Mouse (Mus musculus): Measurements from ENCODE around the gene Oscp1.

GRCm38 (mm10) chr4:126113943-126114342 is 55.6 kb downstream of the Oscp1 start:
- no peak for TF ChIP-seq CEBPB (IDR thresholded peaks at IDR 0.05; ENCODE audit: low read depth)
- TF ChIP-seq CTCF (IDR thresholded peaks at IDR 0.05; ENCODE audit: control insufficient read depth, insufficient read depth, insufficient read length): peak; percentile 24
- no peak for TF ChIP-seq MAX (IDR thresholded peaks at IDR 0.05)

Data from C2C12 (cell line).